Mouse (Mus musculus): ENCODE measurements around the gene Myl6.

GRCm38 (mm10) chr10:128458348-128458718 lies 35.6 kb downstream of the Myl6 start:
- TF ChIP-seq GATA1 (IDR thresholded peaks at IDR 0.05; ENCODE audit: borderline replicate concordance, low read length) (no peak), FLI1 (IDR thresholded peaks at IDR 0.05; ENCODE audit: low read length) (no peak)
